Mouse (Mus musculus): ENCODE data around the gene Esrrg.

- TF ChIP-seq POLR2A (IDR thresholded peaks at IDR 0.05; ENCODE audit: low read depth, low read length) (no peak), E2F4 (IDR thresholded peaks at IDR 0.05; ENCODE audit: insufficient replicate concordance, low read depth, low read length) (no peak), CTCF (conservative IDR thresholded peaks at IDR 0.05 in 1 of 2, IDR thresholded peaks at IDR 0.05 in 1 of 2; ENCODE audit: low read depth in 2 of 2, low read length in 2 of 2) (no peak), UBTF (IDR thresholded peaks at IDR 0.05; ENCODE audit: low read depth, low read length) (no peak), RCOR1 (conservative IDR thresholded peaks at IDR 0.05; ENCODE audit: low read depth, low read length) (no peak), MAZ (IDR thresholded peaks at IDR 0.05; ENCODE audit: low read depth, low read length) (no peak), MAFK (IDR thresholded peaks at IDR 0.05; ENCODE audit: insufficient replicate concordance, low read length) (no peak)
Measured at GRCm38 (mm10) chr1:188158675-188159074, 550.1 kb downstream of the Esrrg start.
